Mouse (Mus musculus): ENCODE results near the gene Trpv5.

GRCm38 (mm10) chr6:41662320-41662719 lies 18.2 kb downstream of the Trpv5 start:
- TF ChIP-seq EP300 (IDR thresholded peaks at IDR 0.05; ENCODE audit: low read depth) (no peak), CTCF (IDR thresholded peaks at IDR 0.05; ENCODE audit: low read depth) (peak; percentile 60)
